Mouse (Mus musculus) left cerebral cortex, adult 18-20 months (tissue): ENCODE measurements around the gene 0610037L13Rik. TPM values are rescaled to one million over a fixed set of nuclear protein-coding genes. Genes with fewer than 3 reads are reported as not detected.

Source experiments
- DNase-seq, 2 experiments: peaks; one replicate each; pipeline ENCODE4 v3.0.0; 2021 to 2022; ENCODE audit warnings: low spot score in 2 of 2, mixed read lengths in 1 of 2
- total RNA-seq, 2 experiments: library from RNA; stranded (reverse); gene quantifications; 2 replicates each; pipeline ENCODE4 v1.2.3; 2021

The 0610037L13Rik gene
- total RNA-seq, 2 experiments from 2014 or later, result 61.8 to 63.7 TPM

GRCm38 (mm10) chr4:107906561-107906960 is 16.9 kb downstream of the 0610037L13Rik start:
- DNase-seq, result no peak

- no peak for DNase-seq
These were observed 20.4 kb downstream of the 0610037L13Rik start for GRCm38 (mm10) chr4:107910020-107910419.

GRCm38 (mm10) chr4:107920336-107920735 is 30.7 kb downstream of the 0610037L13Rik start:
- no peak for DNase-seq

- DNase-seq, result no peak
These were observed 31.6 kb downstream of the 0610037L13Rik start for GRCm38 (mm10) chr4:107921152-107921695.

GRCm38 (mm10) chr4:107921952-107922351 is 32.3 kb downstream of the 0610037L13Rik start:
- no peak for DNase-seq

- DNase-seq, result peak; percentile 56 to 60
These were observed 33.7 kb downstream of the 0610037L13Rik start, which contains the start of gene Cpt2 for GRCm38 (mm10) chr4:107923145-107923802. Cpt2 (minus strand) TSS chr4:107923610.

- DNase-seq, result no peak
These were observed 34.2 kb downstream of the 0610037L13Rik start for GRCm38 (mm10) chr4:107923803-107924194.

GRCm38 (mm10) chr4:107928269-107928668 is 38.7 kb downstream of the 0610037L13Rik start:
- DNase-seq, result no peak

GRCm38 (mm10) chr4:107928726-107929125 is 39.1 kb downstream of the 0610037L13Rik start:
- DNase-seq, result no peak

GRCm38 (mm10) chr4:107931453-107931852 is 41.8 kb downstream of the 0610037L13Rik start:
- no peak for DNase-seq

GRCm38 (mm10) chr4:107933239-107933638 is 43.6 kb downstream of the 0610037L13Rik start:
- no peak for DNase-seq

- DNase-seq, result no peak
These were observed 45.6 kb downstream of the 0610037L13Rik start for GRCm38 (mm10) chr4:107935254-107935653.

GRCm38 (mm10) chr4:107937338-107937737 is 47.7 kb downstream of the 0610037L13Rik start:
- DNase-seq, result peak; percentile 65 to 70

GRCm38 (mm10) chr4:107938124-107938523 is 48.5 kb downstream of the 0610037L13Rik start:
- no peak for DNase-seq

GRCm38 (mm10) chr4:107942741-107943140 is 53.1 kb downstream of the 0610037L13Rik start:
- no peak for DNase-seq

GRCm38 (mm10) chr4:107944141-107944540 is 54.5 kb downstream of the 0610037L13Rik start:
- no peak for DNase-seq

Other genes starting within 250 kb of the 0610037L13Rik start
- gene Dmrtb1, start 205.6 kb upstream of the 0610037L13Rik start, total RNA-seq, result under 1 TPM in 1 of 2 experiments, not detected in 1; 0.46 TPM
- gene Lrp8, start 87.6 kb upstream of the 0610037L13Rik start, total RNA-seq, result 10 to 100 TPM; 84.3 to 94.0 TPM
- 10 to 100 TPM; 39.4 to 42.4 TPM for gene Magoh, start 10.1 kb upstream of the 0610037L13Rik start, total RNA-seq
- gene Cpt2, start 33.8 kb downstream of the 0610037L13Rik start, total RNA-seq, result 1 to 10 TPM; 4.8 to 5.3 TPM
- under 1 TPM; 0.28 to 0.53 TPM for gene Slc1a7, start 78.5 kb downstream of the 0610037L13Rik start, total RNA-seq
- 1 to 10 TPM; 8.2 to 9.3 TPM for gene Podn, start 206.6 kb downstream of the 0610037L13Rik start, total RNA-seq